Mouse (Mus musculus) heart, embryonic 16.5 days (tissue): ENCODE data around the gene Arl6ip4. TPM values are rescaled to one million over a fixed set of nuclear protein-coding genes. Genes with fewer than 3 reads are reported as not detected.

Experiments
- ATAC-seq: fragments of 200-750 bp; cut with Nextera tagmentation; replicated peaks from 2 replicates; pipeline ENCODE4 v1.8.0; 2017; ENCODE audit warnings: moderate number of reproducible peaks; ENCODE audit not compliant: insufficient read depth, low FRiP score; ENCODE audit errors: extremely low read depth
- H3K27ac ChIP-seq: fragments of 300-500 bp; sonication (generic); 2 replicates; pipeline ENCODE4 v1.5.1; 2014; ENCODE audit warnings: mild to moderate bottlenecking, low read length, control low read depth, moderate library complexity
- H3K27me3 ChIP-seq: fragments of 300-500 bp; sonication (generic); 2 replicates; pipeline ENCODE4 v1.6.1; 2014; ENCODE audit warnings: low read length, mixed read lengths; ENCODE audit not compliant: control insufficient read depth, insufficient read depth
- H3K36me3 ChIP-seq: fragments of 300-500 bp; sonication (generic); 2 replicates; pipeline ENCODE4 v1.6.1; 2014; ENCODE audit not compliant: control insufficient read depth, insufficient read depth
- H3K4me1 ChIP-seq: fragments of 300-500 bp; sonication (generic); 2 replicates; pipeline ENCODE4 v1.6.1; 2014; ENCODE audit warnings: low read length, mixed read lengths; ENCODE audit not compliant: control insufficient read depth, insufficient read depth
- H3K4me2 ChIP-seq: fragments of 300-500 bp; sonication (generic); 2 replicates; pipeline ENCODE4 v1.6.1; 2014; ENCODE audit warnings: low read depth, mild to moderate bottlenecking, control low read depth, low read length
- H3K4me3 ChIP-seq: fragments of 300-500 bp; sonication (generic); 2 replicates; pipeline ENCODE4 v1.5.1; 2014; ENCODE audit warnings: mild to moderate bottlenecking, control low read depth, low read length
- H3K9ac ChIP-seq: fragments of 300-500 bp; sonication (generic); 2 replicates; pipeline ENCODE4 v1.6.1; 2014; ENCODE audit warnings: low read length, control low read depth
- H3K9me3 ChIP-seq: fragments of 300-500 bp; sonication (generic); replicated peaks from 2 replicates; pipeline ENCODE4 v1.6.1; 2016; ENCODE audit warnings: low read length; ENCODE audit not compliant: control insufficient read depth
- WGBS: fragments of 180-500 bp; shearing (Covaris S2); extraction: QIAGEN DNeasy Blood & Tissue Kit; methylation state at CpG from one replicate; pipeline ENCODE4 v1.1.7; 2014; 5-methylcytosine and 5-hydroxymethylcytosine counted together
- polyA plus RNA-seq: library from polyadenylated mRNA; unstranded; fragments of >200 nt; fragmentation: Nextera tagmentation; extraction: Ambion mirVana; gene quantifications from 2 replicates; pipeline ENCODE4 v1.2.1, GENCODE M21; 2015

Gene Arl6ip4
- polyA plus RNA-seq, 1 experiment from 2014 or later = 78.1 TPM

DNA sequence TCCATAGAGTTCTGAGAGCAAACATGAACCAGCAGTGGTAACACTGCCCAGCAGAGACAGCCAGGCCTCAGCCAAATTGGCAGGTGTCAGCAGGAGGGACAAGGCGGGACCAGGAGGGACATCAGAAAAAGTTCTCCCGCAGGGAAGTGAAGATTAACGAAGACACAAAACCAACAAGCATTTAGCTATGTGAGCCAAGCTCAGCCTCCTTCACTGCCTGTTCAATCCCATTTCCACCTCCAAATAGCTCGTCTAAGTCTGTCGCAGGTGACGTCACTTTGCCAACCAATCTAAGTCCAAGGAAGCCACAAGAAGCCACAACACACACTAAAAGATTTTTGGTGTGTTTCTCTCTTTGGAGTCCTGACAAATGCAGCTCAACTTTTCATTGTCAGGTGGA lies 13.6 kb upstream of the Arl6ip4 start:
- 73% methylated on average over 6 of the region's 6 CpGs for WGBS
- ATAC-seq = no peak
- Histone ChIP-seq H3K9me3 (no peaks in the 10 kb centered on the region), H3K4me1 (no peaks in the 10 kb centered on the region), H3K27ac (no peak overlapping the region), H3K27me3 (no peaks in the 10 kb centered on the region), H3K9ac (no peak overlapping the region), H3K36me3 (no peaks in the 10 kb centered on the region), H3K4me3 (no peak overlapping the region), H3K4me2 (no peak overlapping the region)

DNA sequence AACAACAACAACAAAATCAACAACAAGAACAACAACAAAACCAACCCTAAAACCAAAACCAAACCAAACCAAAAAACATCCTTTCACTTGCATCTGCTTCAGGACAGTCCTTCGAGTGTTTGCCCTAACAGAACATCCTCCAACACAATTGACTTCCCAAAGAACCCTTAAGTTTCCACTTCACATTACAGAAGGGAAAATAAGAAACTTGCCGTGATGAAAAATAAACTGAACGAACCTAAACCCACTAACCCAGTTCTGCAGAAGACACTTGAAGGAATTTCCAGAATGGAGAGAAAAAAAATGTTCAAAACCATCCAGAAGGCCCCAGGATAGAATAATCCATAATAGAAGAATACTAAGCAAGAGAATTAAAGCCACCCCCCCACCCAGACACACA lies 12.9 kb upstream of the Arl6ip4 start:
- WGBS = 80% methylated on average over 3 of the region's 3 CpGs
- Histone ChIP-seq H3K4me3 (no peak overlapping the region), H3K27me3 (no peaks in the 10 kb centered on the region), H3K9me3 (no peaks in the 10 kb centered on the region), H3K4me1 (no peaks in the 10 kb centered on the region), H3K9ac (no peak overlapping the region), H3K27ac (no peak overlapping the region), H3K36me3 (no peaks in the 10 kb centered on the region), H3K4me2 (no peak overlapping the region)
- no peak for ATAC-seq

DNA sequence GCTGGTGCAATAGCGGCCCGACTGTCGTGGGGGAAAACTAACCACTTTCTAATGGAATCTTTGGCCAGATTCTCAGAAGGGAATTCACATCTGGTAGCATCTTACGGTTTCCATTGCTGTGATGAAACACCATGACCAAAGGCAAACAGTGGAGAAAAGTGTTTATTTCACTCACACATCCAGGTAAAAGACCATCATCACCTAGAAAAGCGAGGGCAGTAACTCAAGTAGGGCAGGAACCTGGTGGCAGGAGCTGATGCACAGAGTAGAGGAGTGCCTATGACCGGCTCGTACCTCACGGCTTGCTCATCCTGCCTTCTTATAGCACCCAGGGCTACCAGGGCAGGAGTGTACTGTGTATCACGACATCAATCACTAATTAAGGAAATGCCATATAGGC lies 12.3 kb upstream of the Arl6ip4 start:
- Histone ChIP-seq H3K4me2 (no peak overlapping the region), H3K4me3 (no peak overlapping the region), H3K9me3 (no peaks in the 10 kb centered on the region), H3K9ac (no peak overlapping the region), H3K4me1 (no peaks in the 10 kb centered on the region), H3K36me3 (no peaks in the 10 kb centered on the region), H3K27me3 (no peaks in the 10 kb centered on the region), H3K27ac (no peak overlapping the region)
- no peak for ATAC-seq
- 90% methylated on average over 9 of the region's 9 CpGs for WGBS

DNA sequence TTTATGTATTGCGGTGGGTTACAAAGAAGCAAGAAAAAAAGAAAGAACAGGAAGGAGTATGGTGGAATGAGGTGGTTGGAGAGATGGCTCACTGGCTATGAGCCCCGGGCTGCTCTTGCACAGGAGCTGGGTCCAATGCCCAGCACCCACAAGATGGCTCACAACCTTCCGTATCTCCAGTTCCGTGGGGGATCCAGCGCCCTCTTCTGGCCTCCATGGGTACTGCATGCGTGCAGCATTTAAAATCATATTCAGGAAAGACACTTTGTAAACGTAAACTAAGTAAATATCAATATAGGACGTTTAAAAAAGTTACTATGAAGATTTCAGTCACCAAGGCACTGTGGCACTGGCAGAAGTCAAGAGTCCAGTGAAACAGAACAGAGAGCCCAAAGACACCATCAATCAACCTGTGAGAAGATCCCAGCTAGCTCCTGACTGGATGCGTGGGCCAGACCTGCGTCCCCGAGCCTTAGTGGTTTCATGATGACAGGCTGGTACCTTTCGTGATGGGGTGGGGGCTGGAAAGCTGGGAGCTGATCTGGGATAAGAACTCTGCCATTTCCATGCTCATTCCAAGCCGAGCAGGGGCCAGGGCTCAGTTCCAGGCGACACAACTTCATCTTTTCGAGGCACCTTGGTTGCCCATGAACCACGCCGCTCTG lies 4.7 kb upstream of the Arl6ip4 start:
- H3K27me3 ChIP-seq = no peaks in the 10 kb centered on the region
- H3K4me1 ChIP-seq = peaks cover 16% of the 10 kb centered on the region
- peak overlapping the region; percentile 96 for H3K4me3 ChIP-seq
- no peaks in the 10 kb centered on the region for H3K9me3 ChIP-seq
- WGBS = 24% methylated on average over 17 of the region's 17 CpGs
- H3K27ac ChIP-seq = peak overlapping the region; percentile 86
- ATAC-seq = no peak
- H3K36me3 ChIP-seq = peaks cover 9% of the 10 kb centered on the region; the same call in 1 of the 2 replicates
- peak overlapping the region; percentile 95 for H3K9ac ChIP-seq
- peak overlapping the region; percentile 97 for H3K4me2 ChIP-seq

DNA sequence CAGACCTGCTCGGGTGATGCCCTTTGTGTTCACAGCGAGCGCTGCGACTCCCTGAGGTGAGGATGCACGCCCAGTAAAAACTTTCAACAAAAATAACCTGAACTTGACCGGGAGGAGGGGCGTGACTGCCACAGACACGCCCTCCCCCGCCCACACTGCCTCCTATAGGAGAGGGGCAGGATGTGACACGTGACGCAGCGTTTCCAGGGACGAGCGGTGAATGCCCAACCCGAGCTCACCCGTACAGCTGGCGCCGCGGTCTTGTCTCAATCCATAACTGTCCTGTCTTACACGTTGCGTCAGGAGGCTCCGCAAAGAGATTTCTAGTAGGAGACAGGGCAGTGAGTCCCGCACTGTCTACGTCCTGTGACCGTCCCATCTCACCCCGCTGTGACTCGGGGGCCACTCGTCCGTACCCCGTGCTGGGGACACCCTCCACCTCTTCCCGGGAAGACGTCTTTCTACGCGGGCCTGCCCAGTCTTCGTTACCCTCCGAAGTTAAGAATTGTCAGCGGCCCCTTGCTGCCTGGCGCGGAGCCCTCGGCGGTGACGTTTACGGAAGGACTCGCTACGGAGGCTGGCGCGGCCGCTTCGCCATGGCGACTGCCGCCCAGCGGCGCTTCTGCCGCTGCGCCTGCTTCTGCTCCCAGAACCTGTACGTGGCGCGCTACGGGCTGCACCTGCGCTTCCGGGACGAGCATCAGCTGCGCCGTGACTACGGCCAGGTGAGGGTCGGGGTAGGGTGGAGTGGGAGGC lies 4.0 kb upstream of the Arl6ip4 start, which contains the start of gene Ogfod2:
TSS of gene Ogfod2 (plus strand) at position 556 of the 756 bp plus-strand sequence.
- peak within 1 kb of the TSS; percentile 96 for H3K4me3 ChIP-seq
- peaks cover 9% of the 10 kb centered on the region; the same call in 1 of the 2 replicates for H3K36me3 ChIP-seq
- H3K27me3 ChIP-seq = no peaks in the 10 kb centered on the region
- H3K4me1 ChIP-seq = peaks cover 21% of the 10 kb centered on the region
- peak within 1 kb of the TSS; percentile 97 for H3K4me2 ChIP-seq
- H3K9ac ChIP-seq = peak within 1 kb of the TSS; percentile 95
- peak; percentile 97 for ATAC-seq
- WGBS = under 1% methylated on average over 66 of the region's 66 CpGs
- H3K9me3 ChIP-seq = no peaks in the 10 kb centered on the region
- peak within 1 kb of the TSS; percentile 95 for H3K27ac ChIP-seq

DNA sequence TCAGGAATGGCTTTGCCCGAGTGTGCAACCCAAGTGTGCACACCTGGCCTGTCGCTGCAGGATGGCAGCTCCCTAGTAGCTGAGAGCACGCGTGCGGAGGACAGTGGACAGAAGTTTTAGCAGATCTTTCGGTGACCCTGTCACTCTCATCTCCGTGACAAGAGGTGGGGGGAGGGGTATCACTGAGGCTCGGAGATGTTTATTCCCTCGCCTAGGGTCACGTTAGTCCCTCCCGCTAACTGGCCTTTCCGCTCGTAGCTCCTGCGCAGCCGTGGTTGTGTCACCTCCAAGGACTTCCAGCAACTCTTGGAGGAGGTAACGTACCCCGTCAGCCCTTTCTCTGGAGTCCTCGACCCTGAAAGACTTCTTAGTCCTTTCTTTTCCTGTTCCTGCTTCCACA lies 3.4 kb upstream of the Arl6ip4 start:
- WGBS = under 1% methylated on average over 18 of the region's 18 CpGs
- no peak for ATAC-seq

DNA sequence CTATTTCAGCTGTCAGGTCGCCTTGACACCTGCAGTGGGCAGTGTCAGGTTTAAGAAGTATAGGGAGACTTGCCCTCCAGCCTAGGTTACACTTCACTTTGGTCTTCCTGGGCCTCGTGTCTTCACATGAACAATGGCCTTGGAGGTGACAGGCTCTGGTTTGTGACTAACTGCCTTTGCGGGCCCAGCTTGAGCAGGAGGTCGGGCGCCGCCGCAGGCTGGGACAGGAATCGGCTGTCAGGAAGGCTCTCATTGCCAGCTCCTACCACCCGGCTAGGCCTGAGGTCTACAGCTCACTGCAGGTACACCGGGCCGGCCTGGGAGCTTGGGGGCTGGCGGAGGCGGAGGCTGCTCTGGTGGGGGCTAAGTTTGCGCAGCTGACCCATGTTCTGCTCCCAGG lies 2.9 kb upstream of the Arl6ip4 start:
- no peaks in the 10 kb centered on the region for H3K27me3 ChIP-seq
- peaks cover 22% of the 10 kb centered on the region for H3K4me1 ChIP-seq
- WGBS = 16% methylated on average over 14 of the region's 14 CpGs
- no peaks in the 10 kb centered on the region for H3K9me3 ChIP-seq
- peaks cover 13% of the 10 kb centered on the region for H3K36me3 ChIP-seq
- peak overlapping the region; percentile 97 for H3K4me2 ChIP-seq
- peak overlapping the region; percentile 96 for H3K4me3 ChIP-seq
- H3K27ac ChIP-seq = peak overlapping the region; percentile 28
- H3K9ac ChIP-seq = peak overlapping the region; percentile 83
- no peak for ATAC-seq

More for the DNA sequence above, 3.4 kb upstream of the Arl6ip4 start:
- peak overlapping the region; percentile 83 for H3K9ac ChIP-seq
- H3K4me3 ChIP-seq = peak overlapping the region; percentile 96
- no peaks in the 10 kb centered on the region for H3K27me3 ChIP-seq
- H3K4me2 ChIP-seq = peak overlapping the region; percentile 97
- H3K27ac ChIP-seq = peak overlapping the region; percentile 28
- peaks cover 9% of the 10 kb centered on the region; the same call in 1 of the 2 replicates for H3K36me3 ChIP-seq
- H3K9me3 ChIP-seq = no peaks in the 10 kb centered on the region
- peaks cover 22% of the 10 kb centered on the region for H3K4me1 ChIP-seq

DNA sequence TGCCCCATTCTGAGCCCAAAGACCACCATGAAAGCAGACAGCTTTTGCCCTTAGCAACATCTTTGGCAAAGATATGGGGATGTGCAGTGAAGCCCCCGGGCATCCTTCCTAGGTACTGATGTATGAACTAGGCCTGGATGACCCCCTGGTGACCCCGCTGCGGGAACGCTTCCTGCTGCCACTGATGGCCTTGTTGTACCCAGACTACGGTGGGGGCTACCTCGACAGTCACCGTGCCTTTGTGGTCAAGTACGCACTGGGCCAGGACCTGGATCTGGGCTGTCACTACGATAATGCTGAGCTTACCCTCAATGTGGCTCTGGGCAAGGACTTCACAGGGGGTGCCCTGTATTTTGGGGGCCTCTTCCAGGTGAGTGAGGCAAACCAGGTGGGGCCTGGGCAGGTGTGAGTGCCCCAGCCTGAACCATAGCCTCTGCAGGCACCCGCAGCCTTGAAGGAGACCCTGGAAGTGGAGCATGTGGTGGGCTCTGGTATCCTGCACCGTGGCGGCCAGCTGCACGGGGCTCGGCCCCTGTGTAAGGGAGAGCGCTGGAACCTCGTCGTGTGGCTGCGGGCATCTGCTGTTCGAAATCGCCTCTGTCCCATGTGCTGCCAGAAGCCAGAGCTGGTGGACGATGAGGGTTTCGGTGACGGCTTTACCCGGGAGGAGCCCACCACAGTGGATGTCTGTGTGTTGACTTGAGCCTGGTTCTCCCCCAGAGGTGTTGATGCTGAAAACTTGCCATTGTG lies 1.4 kb upstream of the Arl6ip4 start:
- Histone ChIP-seq H3K9ac (no peak overlapping the region), H3K4me1 (peaks cover 22% of the 10 kb centered on the region), H3K4me2 (no peak overlapping the region), H3K4me3 (no peak overlapping the region), H3K9me3 (no peaks in the 10 kb centered on the region), H3K36me3 (peaks cover 22% of the 10 kb centered on the region), H3K27me3 (no peaks in the 10 kb centered on the region), H3K27ac (no peak overlapping the region)
- ATAC-seq = no peak
- 91% methylated on average over 24 of the region's 24 CpGs for WGBS
